Mouse (Mus musculus) embryo, embryonic 9.5 days (tissue): ENCODE data around the gene Klhl35.

Experiments used
- DNase-seq: peaks from one replicate; pipeline ENCODE4 v3.0.0-alpha.2; 2017; ENCODE audit errors: extremely low spot score

Gene Klhl35

GRCm38 (mm10) chr7:99450703-99451102 is 15.1 kb upstream of the Klhl35 start:
- peak; percentile 80 for DNase-seq

- DNase-seq: no peak
These were observed 12.9 kb upstream of the Klhl35 start for GRCm38 (mm10) chr7:99452859-99453258.

GRCm38 (mm10) chr7:99454044-99454443 is 11.8 kb upstream of the Klhl35 start:
- DNase-seq: no peak

- DNase-seq: no peak
These were observed 7.0 kb upstream of the Klhl35 start for GRCm38 (mm10) chr7:99458849-99459248.

- no peak for DNase-seq
These were observed 5.7 kb upstream of the Klhl35 start for GRCm38 (mm10) chr7:99459888-99460652.

GRCm38 (mm10) chr7:99463120-99463519 is 2.7 kb upstream of the Klhl35 start:
- no peak for DNase-seq

GRCm38 (mm10) chr7:99467916-99468282 is 2.1 kb downstream of the Klhl35 start:
- DNase-seq: no peak

- DNase-seq: peak; percentile 75
These were observed 2.7 kb downstream of the Klhl35 start for GRCm38 (mm10) chr7:99468283-99469132.

- DNase-seq: no peak
These were observed 4.0 kb downstream of the Klhl35 start for GRCm38 (mm10) chr7:99469680-99470405.

- no peak for DNase-seq
These were observed 5.8 kb downstream of the Klhl35 start for GRCm38 (mm10) chr7:99471578-99471977.

- DNase-seq: no peak
These were observed 8.0 kb downstream of the Klhl35 start for GRCm38 (mm10) chr7:99473638-99474407.

- DNase-seq: no peak
These were observed 9.2 kb downstream of the Klhl35 start for GRCm38 (mm10) chr7:99474836-99475561.

- DNase-seq: no peak
These were observed 9.7 kb downstream of the Klhl35 start for GRCm38 (mm10) chr7:99475562-99475911.

- no peak for DNase-seq
These were observed 10.8 kb downstream of the Klhl35 start for GRCm38 (mm10) chr7:99476558-99477114.

- DNase-seq: no peak
These were observed 11.4 kb downstream of the Klhl35 start for GRCm38 (mm10) chr7:99477235-99477634.

GRCm38 (mm10) chr7:99482637-99483036 is 16.8 kb downstream of the Klhl35 start:
- DNase-seq: no peak

GRCm38 (mm10) chr7:99483271-99483923 is 17.6 kb downstream of the Klhl35 start, which contains the start of gene Rps3:
Rps3 (minus strand) TSS chr7:99483738.
- peak; percentile 93 for DNase-seq

GRCm38 (mm10) chr7:99483924-99484319 is 18.1 kb downstream of the Klhl35 start:
- no peak for DNase-seq

- no peak for DNase-seq
These were observed 18.9 kb downstream of the Klhl35 start for GRCm38 (mm10) chr7:99484679-99485078.

- no peak for DNase-seq
These were observed 23.9 kb downstream of the Klhl35 start for GRCm38 (mm10) chr7:99489708-99490107.
